Mouse (Mus musculus): ENCODE measurements around the gene Aig1. TPM values are rescaled to one million over a fixed set of nuclear protein-coding genes. Genes with fewer than 3 reads are reported as not detected.

The Aig1 gene
- total RNA-seq, 2 experiments from 2014 or later: 14.8 to 15.7 TPM

GRCm38 (mm10) chr10:13653326-13653725, 215.5 kb downstream of the Aig1 start:
- no peak for DNase-seq (ENCODE audit: low spot score)

- no peak for DNase-seq (ENCODE audit: low spot score)
Measured at GRCm38 (mm10) chr10:13652061-13652460, 216.7 kb downstream of the Aig1 start.

GRCm38 (mm10) chr10:13641750-13642149, 227.0 kb downstream of the Aig1 start:
- no peak for DNase-seq (ENCODE audit: low spot score)

GRCm38 (mm10) chr10:13631796-13632195, 237.0 kb downstream of the Aig1 start:
- DNase-seq (ENCODE audit: low spot score): no peak

- no peak for DNase-seq (ENCODE audit: low spot score)
Measured at GRCm38 (mm10) chr10:13623735-13624134, 245.0 kb downstream of the Aig1 start.

GRCm38 (mm10) chr10:13600926-13601325, 267.9 kb downstream of the Aig1 start:
- no peak for DNase-seq (ENCODE audit: low spot score)

- no peak for DNase-seq (ENCODE audit: low spot score)
Measured at GRCm38 (mm10) chr10:13597491-13597890, 271.3 kb downstream of the Aig1 start.

Other genes with a start within 250 kb of the Aig1 start
- gene Hivep2, start 97.1 kb upstream of the Aig1 start, total RNA-seq (2021): 10 to 100 TPM; 47.5 to 48.3 TPM